Comparison of ENCODE assay signal across 22 mouse cellular contexts in genomic region chr14:8059938-8060337, GRCm38 (mm10).
"Had no signal": no experiment of that assay in that cellular context is flagged by ENCODE, and none has a peak within 500 bp of the region (broad histone marks: within the 10 kb centered on the region; RNA-seq: fewer than 3 reads in every experiment).

No protein-coding gene starts in this region.

- H3K4me1 ChIP-seq: stomach, embryonic 15.5 days had no signal

- H3K36me3 ChIP-seq: limb, embryonic 10.5 days; limb, embryonic 13.5 days; liver, embryonic 12.5 days; liver, embryonic 15.5 days; lung, embryonic 15.5 days; neural tube, embryonic 12.5 days; stomach, embryonic 15.5 days had no signal

- H3K4me2 ChIP-seq: limb, embryonic 13.5 days; liver, embryonic 12.5 days; liver, embryonic 15.5 days; lung, embryonic 15.5 days; midbrain, embryonic 11.5 days; neural tube, embryonic 12.5 days; neural tube, embryonic 15.5 days; stomach, embryonic 15.5 days had no signal

- H3K4me3 ChIP-seq: layer of hippocampus, adult 2 months; limb, embryonic 10.5 days; limb, embryonic 13.5 days; liver, embryonic 12.5 days; liver, embryonic 15.5 days; lung, embryonic 15.5 days; neural tube, embryonic 12.5 days; neural tube, embryonic 15.5 days; stomach, embryonic 15.5 days had no signal

- H3K27me3 ChIP-seq: limb, embryonic 13.5 days; liver, embryonic 12.5 days; liver, embryonic 15.5 days; lung, embryonic 15.5 days; neural tube, embryonic 12.5 days; neural tube, embryonic 15.5 days; stomach, embryonic 15.5 days had no signal

- H3K9ac ChIP-seq: limb, embryonic 13.5 days; liver, embryonic 12.5 days; liver, embryonic 15.5 days; lung, embryonic 15.5 days; neural tube, embryonic 12.5 days; neural tube, embryonic 15.5 days; stomach, embryonic 15.5 days had no signal

- H3K9me3 ChIP-seq: limb, embryonic 10.5 days; limb, embryonic 13.5 days; liver, embryonic 12.5 days; liver, embryonic 15.5 days; lung, embryonic 15.5 days; neural tube, embryonic 12.5 days; neural tube, embryonic 15.5 days; stomach, embryonic 15.5 days had no signal

- H3K27ac ChIP-seq: limb, embryonic 10.5 days; limb, embryonic 13.5 days; liver, embryonic 12.5 days; liver, embryonic 15.5 days; lung, embryonic 15.5 days; neural tube, embryonic 12.5 days; neural tube, embryonic 15.5 days; stomach, embryonic 15.5 days had no signal

- DNase-seq: kidney, adult 9 months; kidney, postnatal 25 days; layer of hippocampus, adult 9-11 months; liver; lung, adult 18-20 months; lung, postnatal 10 days; lung, postnatal 36 days; midbrain, embryonic 14.5 days; right cerebral cortex, adult 18-20 months; right cerebral cortex, postnatal 14 days; spleen, adult 18-20 months; thymus, postnatal 25 days had no signal
